Mouse (Mus musculus) heart, adult 2 months (tissue): ENCODE results near the gene Srgap1.

ENCODE experiments used
- CTCF ChIP-seq: fragments of 200-600 bp; IDR thresholded peaks from 2 replicates; pipeline ENCODE4 v1.8.1; 2022; ENCODE audit warnings: antibody characterized with exemption, mild to moderate bottlenecking, moderate library complexity
- EP300 ChIP-seq: fragments of 200-500 bp; IDR thresholded peaks from 2 replicates; pipeline ENCODE4 v1.6.1; 2011; ENCODE audit warnings: low read depth, low read length, control low read depth; ENCODE audit not compliant: insufficient read depth
- POLR2A ChIP-seq: fragments of 200-500 bp; IDR thresholded peaks from 2 replicates; pipeline ENCODE4 v1.6.1; 2011; ENCODE audit warnings: mild to moderate bottlenecking, low read depth, low read length, control low read depth; ENCODE audit not compliant: insufficient read depth

DNA sequence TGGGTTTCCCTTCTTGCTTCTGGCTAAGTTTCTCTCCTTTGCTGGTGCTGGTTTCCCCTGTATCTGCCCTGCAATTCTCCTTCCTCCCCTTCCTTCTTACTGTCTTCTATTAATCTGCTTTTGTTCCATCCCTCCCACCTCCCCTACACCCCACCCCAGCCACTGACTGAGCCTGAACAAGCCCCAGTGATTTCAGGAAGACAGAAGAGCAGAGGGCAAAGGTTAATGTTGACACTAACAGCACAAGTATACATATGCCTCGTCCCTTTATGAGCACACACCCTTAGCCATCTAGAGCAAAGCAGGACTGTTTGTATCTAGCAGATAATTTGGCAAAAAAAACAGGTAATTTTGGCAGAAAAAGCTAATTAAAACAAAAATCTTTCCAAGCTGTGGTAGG is 291.3 kb downstream of the Srgap1 start:
- no peak for TF ChIP-seq EP300
- no peak for TF ChIP-seq CTCF
- no peak for TF ChIP-seq POLR2A
